Mouse (Mus musculus) MEL (cell line): Measurements from ENCODE around the gene Fbxw11.

ENCODE experiments used
- BHLHE40 ChIP-seq: IDR thresholded peaks from 2 replicates; pipeline ENCODE4 v1.6.1; 2012; ENCODE audit warnings: low read depth, mild to moderate bottlenecking, inconsistent platforms, low read length, improper control_type of control experiment, borderline replicate concordance
- CHD1 ChIP-seq: IDR thresholded peaks from 2 replicates; pipeline ENCODE4 v1.6.1; 2012; ENCODE audit warnings: low read depth, mild to moderate bottlenecking, inconsistent platforms, low read length, improper control_type of control experiment
- CTCF ChIP-seq, 3 experiments: IDR thresholded peaks in 2 of 3; conservative IDR thresholded peaks in 1 of 3; 2 replicates each; pipeline ENCODE4 v1.5.1; 2011 to 2012; ENCODE audit warnings: low read length in 3 of 3, low read depth in 2 of 3, mild to moderate bottlenecking in 2 of 3, improper control_type of control experiment in 1 of 3, inconsistent platforms in 1 of 3, mixed read lengths in 1 of 3, moderate library complexity in 1 of 3; ENCODE audit not compliant: control insufficient read depth in 1 of 3, insufficient read depth in 1 of 3, poor library complexity in 1 of 3, severe bottlenecking in 1 of 3
- EP300 ChIP-seq, 2 experiments: IDR thresholded peaks; 2 replicates each; pipeline ENCODE4 v1.6.1; 2011; ENCODE audit warnings: improper control_type of control experiment in 2 of 2, low read length in 2 of 2, low read depth in 1 of 2, mild to moderate bottlenecking in 1 of 2
- GATA1 ChIP-seq: IDR thresholded peaks from 2 replicates; pipeline ENCODE4 v1.6.1; 2011; ENCODE audit warnings: low read depth, low read length, improper control_type of control experiment
- MAFK ChIP-seq: IDR thresholded peaks from 2 replicates; pipeline ENCODE4 v1.6.1; 2011; ENCODE audit warnings: low read depth, mild to moderate bottlenecking, low read length, improper control_type of control experiment, borderline replicate concordance
- MAX ChIP-seq: IDR thresholded peaks from 2 replicates; pipeline ENCODE4 v1.6.1; 2011; ENCODE audit warnings: low read length, improper control_type of control experiment
- MAZ ChIP-seq: IDR thresholded peaks from 2 replicates; pipeline ENCODE4 v1.6.1; 2012; ENCODE audit warnings: low read depth, mild to moderate bottlenecking, inconsistent platforms, low read length, improper control_type of control experiment
- POLR2A ChIP-seq, 2 experiments: IDR thresholded peaks; 2 replicates each; pipeline ENCODE4 v1.6.1; 2011 to 2012; ENCODE audit warnings: low read length in 2 of 2, mild to moderate bottlenecking in 2 of 2, control low read depth in 1 of 2, improper control_type of control experiment in 1 of 2, low read depth in 1 of 2, moderate library complexity in 1 of 2; ENCODE audit not compliant: control insufficient read depth in 1 of 2, insufficient read depth in 1 of 2, poor library complexity in 1 of 2
- POLR2AphosphoS2 ChIP-seq: IDR thresholded peaks from 2 replicates; pipeline ENCODE4 v1.6.1; 2011; ENCODE audit warnings: low read length, improper control_type of control experiment
- RCOR1 ChIP-seq: IDR thresholded peaks from 2 replicates; pipeline ENCODE4 v1.6.1; 2012; ENCODE audit warnings: low read depth, mild to moderate bottlenecking, inconsistent platforms, low read length, improper control_type of control experiment
- ZMIZ1 ChIP-seq: IDR thresholded peaks from 2 replicates; pipeline ENCODE4 v1.6.1; 2012; ENCODE audit warnings: low read depth, mild to moderate bottlenecking, inconsistent platforms, low read length, improper control_type of control experiment, moderate library complexity

GRCm38 (mm10) chr11:32644010-32644409 is 1.5 kb downstream of the Fbxw11 start:
- TF ChIP-seq GATA1 (no peak), BHLHE40 (no peak), CTCF (IDR thresholded peaks at IDR 0.05 in 2 of 3, conservative IDR thresholded peaks at IDR 0.05 in 1 of 3; ENCODE audit: control insufficient read depth in 1 of 3, insufficient read depth in 1 of 3, low read depth in 2 of 3, low read length in 3 of 3, poor library complexity in 1 of 3, severe bottlenecking in 1 of 3) (no peak), POLR2AphosphoS2 (no peak), MAZ (no peak), POLR2A (IDR thresholded peaks at IDR 0.05; ENCODE audit: control insufficient read depth in 1 of 2, insufficient read depth in 1 of 2, low read depth in 1 of 2, low read length in 2 of 2, poor library complexity in 1 of 2) (no peak), MAFK (no peak), ZMIZ1 (no peak), CHD1 (no peak), RCOR1 (peak; percentile 42; the same call in 1 of the 2 replicates), MAX (peak; percentile 45; the same call in 1 of the 2 replicates), EP300 (IDR thresholded peaks at IDR 0.05; ENCODE audit: low read depth in 1 of 2, low read length in 2 of 2) (peak in 1 of 2 experiments; percentile 50; a peak in 3 of 4 replicates)
